Mouse (Mus musculus) E14TG2a.4 (cell line): ENCODE results near the gene Hapln2.

Experiments used
- H3K27me3 ChIP-seq: 2 replicates; pipeline ENCODE4 v1.6.1; 2014; ENCODE audit warnings: low read length, control low read depth; ENCODE audit not compliant: insufficient read depth
- H3K36me3 ChIP-seq: 2 replicates; pipeline ENCODE4 v1.6.1; 2014; ENCODE audit warnings: low read length, control low read depth; ENCODE audit not compliant: insufficient read depth
- H3K4me1 ChIP-seq: replicated peaks from 2 replicates; pipeline ENCODE4 v1.6.1; 2014; ENCODE audit warnings: low read depth, low read length, control low read depth
- H3K4me3 ChIP-seq: replicated peaks from 2 replicates; pipeline ENCODE4 v1.5.1; 2014; ENCODE audit warnings: mild to moderate bottlenecking, low read length
- H3K9me3 ChIP-seq: 2 replicates; pipeline ENCODE4 v1.6.1; 2014; ENCODE audit warnings: low read length, control low read depth
- CTCF ChIP-seq: conservative IDR thresholded peaks from 2 replicates; pipeline ENCODE4 v1.5.1; 2014; ENCODE audit warnings: low read length
- NANOG ChIP-seq: IDR thresholded peaks from 2 replicates; pipeline ENCODE4 v1.6.1; 2014; ENCODE audit warnings: borderline replicate concordance, low read length, mixed read lengths
- POU5F1 ChIP-seq: IDR thresholded peaks from 2 replicates; pipeline ENCODE4 v1.6.1; 2014; ENCODE audit warnings: low read length, borderline replicate concordance

Hapln2 gene

DNA sequence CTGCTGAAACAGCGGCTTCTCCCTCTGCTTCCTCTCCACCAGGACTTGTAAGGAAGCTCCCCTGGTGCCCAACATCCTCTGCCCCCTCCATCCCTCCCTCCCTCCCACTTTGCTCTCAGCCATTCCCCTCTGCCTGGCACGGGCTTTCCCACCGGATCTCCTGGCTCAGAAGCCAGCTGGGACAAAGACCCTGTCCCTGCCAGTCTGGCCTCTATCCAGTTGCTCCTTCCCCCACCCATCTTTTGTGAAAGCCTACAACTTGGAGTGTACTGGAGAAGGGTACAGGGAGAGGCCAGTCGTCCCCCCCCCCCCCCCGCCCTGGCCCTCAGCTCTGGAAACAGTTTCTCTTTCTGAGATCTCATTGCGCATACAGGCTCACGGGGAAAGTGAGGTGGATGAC lies 28.6 kb downstream of the Hapln2 start:
- H3K4me1 ChIP-seq = peaks cover 57% of the 10 kb centered on the region
- TF ChIP-seq CTCF = no peak
- TF ChIP-seq POU5F1 = no peak
- no peak for TF ChIP-seq NANOG
- no peak overlapping the region for H3K4me3 ChIP-seq
- no peaks in the 10 kb centered on the region for H3K36me3 ChIP-seq
- peaks cover 100% of the 10 kb centered on the region for H3K27me3 ChIP-seq
- H3K9me3 ChIP-seq = peaks cover 7% of the 10 kb centered on the region; the same call in 1 of the 2 replicates

GRCm38 (mm10) chr3:87996971-87997614 lies 30.3 kb downstream of the Hapln2 start:
- Histone ChIP-seq H3K4me1 (peaks cover 62% of the 10 kb centered on the region), H3K27me3 (peaks cover 96% of the 10 kb centered on the region), H3K4me3 (peak overlapping the region; percentile 80), H3K9me3 (peaks cover 7% of the 10 kb centered on the region; the same call in 1 of the 2 replicates), H3K36me3 (no peaks in the 10 kb centered on the region)
- TF ChIP-seq NANOG (no peak), POU5F1 (no peak), CTCF (no peak)

DNA sequence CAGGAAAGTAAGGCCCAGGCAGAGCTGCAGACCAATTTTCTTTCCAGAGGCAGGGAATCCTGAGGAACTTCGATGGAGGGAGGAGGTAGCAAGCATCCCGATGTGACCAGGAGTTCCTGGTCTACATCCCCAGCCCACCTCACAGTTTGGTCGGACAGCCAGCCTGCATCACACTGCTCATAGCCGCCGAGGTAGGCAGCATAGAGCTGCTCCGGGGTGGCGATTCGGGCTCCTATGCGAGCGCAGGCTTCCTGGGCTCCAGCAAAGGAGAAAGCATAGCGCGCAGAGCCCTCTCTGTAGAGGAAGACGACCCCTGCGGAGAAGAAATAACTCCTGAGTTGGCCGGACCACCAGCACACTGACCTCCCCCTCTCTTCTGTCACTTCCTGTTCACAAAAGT lies 31.0 kb downstream of the Hapln2 start:
- Histone ChIP-seq H3K4me1 (peaks cover 59% of the 10 kb centered on the region), H3K4me3 (peak overlapping the region; percentile 80)
- TF ChIP-seq CTCF = no peak
- no peak for TF ChIP-seq NANOG
- no peak for TF ChIP-seq POU5F1

DNA sequence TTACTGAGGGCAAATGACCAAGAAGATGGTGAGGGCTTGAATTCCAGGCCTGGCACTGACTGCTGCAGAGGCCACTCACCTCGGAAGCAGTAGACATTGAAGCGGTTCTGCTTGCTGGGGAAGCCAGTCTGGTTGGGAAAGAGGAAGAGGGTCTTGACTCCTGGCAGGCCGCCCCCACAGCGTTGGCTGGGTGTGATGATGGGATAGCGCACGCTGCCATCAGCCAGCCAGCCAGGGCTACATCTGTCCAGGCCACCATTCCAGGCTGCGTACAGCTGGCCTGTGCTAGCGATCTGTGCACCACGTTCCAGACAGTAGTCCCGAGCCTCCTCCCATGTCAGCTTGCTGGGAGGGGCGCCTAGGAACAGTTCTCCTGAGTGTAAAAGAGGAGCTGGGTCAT lies 32.1 kb downstream of the Hapln2 start:
- Histone ChIP-seq H3K4me1 (peaks cover 59% of the 10 kb centered on the region), H3K27me3 (peaks cover 96% of the 10 kb centered on the region), H3K9me3 (peaks cover 7% of the 10 kb centered on the region; the same call in 1 of the 2 replicates), H3K36me3 (no peaks in the 10 kb centered on the region), H3K4me3 (no peak overlapping the region)
- TF ChIP-seq POU5F1 = no peak
- no peak for TF ChIP-seq CTCF
- no peak for TF ChIP-seq NANOG

More for the DNA sequence above, 31.0 kb downstream of the Hapln2 start:
- Histone ChIP-seq H3K9me3 (peaks cover 7% of the 10 kb centered on the region; the same call in 1 of the 2 replicates), H3K27me3 (peaks cover 96% of the 10 kb centered on the region), H3K36me3 (no peaks in the 10 kb centered on the region)

DNA sequence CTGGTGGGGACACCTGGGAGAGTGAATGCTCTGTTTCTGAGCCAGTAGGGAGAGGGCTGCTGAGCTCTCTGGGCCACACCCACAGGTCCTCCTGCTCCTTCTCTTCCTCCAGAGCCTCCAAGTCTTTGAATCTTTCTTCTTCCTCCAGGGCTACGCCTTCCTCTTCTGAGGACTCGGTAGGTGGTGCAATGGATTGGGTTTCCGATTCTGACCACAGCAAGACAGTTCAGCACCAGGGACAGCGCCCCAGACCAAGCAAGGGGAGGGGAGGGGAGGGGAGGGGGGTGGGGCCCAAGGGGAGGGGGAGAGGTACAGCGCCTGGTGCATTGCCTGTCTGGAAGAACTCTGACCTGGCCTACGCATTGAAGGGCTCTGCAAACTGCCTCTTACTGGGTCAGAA lies 33.9 kb downstream of the Hapln2 start:
- Histone ChIP-seq H3K36me3 (no peaks in the 10 kb centered on the region), H3K4me1 (peaks cover 60% of the 10 kb centered on the region), H3K4me3 (peak overlapping the region; percentile 32; the same call in 1 of the 2 replicates), H3K27me3 (peaks cover 95% of the 10 kb centered on the region), H3K9me3 (peaks cover 7% of the 10 kb centered on the region; the same call in 1 of the 2 replicates)
- TF ChIP-seq NANOG (no peak), CTCF (no peak), POU5F1 (no peak)

GRCm38 (mm10) chr3:87989935-87990334 lies 37.4 kb downstream of the Hapln2 start:
- Histone ChIP-seq H3K4me1 (peaks cover 56% of the 10 kb centered on the region), H3K4me3 (no peak overlapping the region), H3K9me3 (no peaks in the 10 kb centered on the region), H3K36me3 (no peaks in the 10 kb centered on the region), H3K27me3 (peaks cover 85% of the 10 kb centered on the region)
- TF ChIP-seq CTCF (no peak), NANOG (no peak), POU5F1 (no peak)

DNA sequence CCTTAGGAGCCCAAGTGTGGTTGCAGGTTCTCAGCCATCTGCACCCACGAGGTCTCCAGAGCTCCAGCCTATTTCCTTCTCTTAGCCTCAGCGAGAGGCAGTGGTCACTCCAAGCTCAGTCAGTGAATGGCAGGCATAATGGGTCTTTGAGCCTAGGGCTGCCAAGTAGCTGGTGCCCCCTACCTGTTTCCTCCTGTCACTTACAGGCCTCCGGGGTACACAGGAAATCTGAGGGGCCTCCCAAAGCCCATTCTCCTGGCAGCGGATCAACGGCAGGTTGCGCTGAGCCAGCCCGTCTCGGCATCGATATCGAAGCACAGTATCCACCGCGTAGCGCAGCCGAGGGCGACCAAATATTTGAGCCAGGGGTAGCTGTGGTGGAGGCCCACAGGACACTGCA lies 39.3 kb downstream of the Hapln2 start:
- H3K9me3 ChIP-seq = no peaks in the 10 kb centered on the region
- peaks cover 88% of the 10 kb centered on the region for H3K27me3 ChIP-seq
- no peaks in the 10 kb centered on the region for H3K36me3 ChIP-seq
- peaks cover 57% of the 10 kb centered on the region for H3K4me1 ChIP-seq
- peak overlapping the region; percentile 73 for H3K4me3 ChIP-seq
- TF ChIP-seq CTCF (peak; percentile 2; the same call in 1 of the 2 replicates), POU5F1 (no peak), NANOG (no peak)

DNA sequence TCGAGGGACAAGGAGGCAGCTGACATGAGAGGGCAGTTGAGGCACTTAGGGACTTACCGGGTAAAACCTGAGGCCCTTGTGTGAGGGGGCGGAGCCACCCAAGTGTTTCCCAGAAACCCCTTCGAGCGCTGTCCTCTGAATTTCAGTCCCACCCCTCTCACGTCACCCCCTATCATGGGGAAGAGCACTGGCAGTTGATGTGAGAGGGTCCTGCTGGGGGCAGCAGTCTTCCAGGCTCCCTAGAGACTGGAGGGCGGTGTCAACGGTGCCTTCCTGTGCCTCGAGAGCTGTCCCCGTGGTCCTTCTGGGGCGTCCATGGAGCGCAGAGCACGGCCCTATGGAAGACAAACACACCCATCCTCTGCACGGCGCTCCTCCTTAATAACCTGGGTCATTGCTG lies 39.8 kb downstream of the Hapln2 start:
- Histone ChIP-seq H3K4me1 (peaks cover 57% of the 10 kb centered on the region), H3K4me3 (peak overlapping the region; percentile 73), H3K27me3 (peaks cover 88% of the 10 kb centered on the region), H3K9me3 (no peaks in the 10 kb centered on the region), H3K36me3 (no peaks in the 10 kb centered on the region)
- TF ChIP-seq NANOG (no peak), CTCF (no peak), POU5F1 (no peak)

DNA sequence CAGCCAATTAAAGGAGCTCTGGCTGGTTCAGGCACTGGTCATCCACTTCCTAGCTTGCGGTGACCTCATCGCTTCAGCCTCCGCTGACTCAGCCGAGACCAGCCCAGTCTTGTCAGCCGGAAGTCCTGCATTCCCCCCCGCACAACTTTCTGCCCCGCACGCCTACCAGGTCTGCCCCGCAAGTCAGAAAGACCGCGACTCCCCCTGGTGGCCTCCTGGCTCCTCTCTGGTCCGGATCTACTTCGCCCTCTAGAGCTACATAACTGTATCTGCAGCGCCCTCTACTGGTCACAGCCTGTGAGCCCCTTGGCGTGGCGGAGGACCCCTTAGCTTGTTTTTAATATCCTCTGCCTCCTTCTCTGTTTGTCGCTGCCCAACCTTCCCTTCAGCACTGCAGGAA lies 40.5 kb downstream of the Hapln2 start:
- no peaks in the 10 kb centered on the region for H3K36me3 ChIP-seq
- H3K9me3 ChIP-seq = no peaks in the 10 kb centered on the region
- H3K27me3 ChIP-seq = peaks cover 88% of the 10 kb centered on the region
- H3K4me3 ChIP-seq = peak overlapping the region; percentile 73
- peaks cover 63% of the 10 kb centered on the region for H3K4me1 ChIP-seq
- TF ChIP-seq POU5F1 (no peak), CTCF (peak; percentile 95), NANOG (no peak)
